Mouse (Mus musculus) stomach, postnatal 0 days (tissue): ENCODE results near the gene Ctdspl.

Experiments used
- CTCF ChIP-seq: IDR thresholded peaks from 2 replicates; pipeline ENCODE4 v1.5.1; 2016; ENCODE audit warnings: antibody characterized with exemption, low read depth, mild to moderate bottlenecking, moderate library complexity
- EP300 ChIP-seq: optimal IDR thresholded peaks from 2 replicates; pipeline ENCODE3; 2016; ENCODE audit warnings: antibody characterized with exemption

DNA sequence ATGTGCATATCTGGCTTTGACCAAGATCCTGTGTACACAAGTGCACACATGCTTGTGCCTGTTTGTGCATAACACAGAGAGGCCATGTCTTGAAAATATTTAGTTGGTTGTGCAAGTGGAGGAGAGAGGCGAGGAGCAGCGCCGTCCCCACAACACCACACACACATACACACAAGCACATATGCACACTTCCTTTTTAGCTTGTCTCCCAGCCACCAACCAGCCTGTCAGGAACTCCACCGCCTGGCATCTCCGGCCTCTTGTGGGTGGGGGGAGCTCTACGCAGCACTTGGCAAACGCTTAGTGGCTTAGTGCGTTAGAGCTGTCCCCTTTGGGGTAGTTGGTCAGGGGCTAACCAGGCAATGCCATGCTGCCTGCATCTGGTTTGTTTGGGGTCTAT, 1.2 kb downstream of the Ctdspl start:
- TF ChIP-seq CTCF (no peak), EP300 (no peak)
